Mouse (Mus musculus) spleen, adult 2 months (tissue): ENCODE measurements at regions not wholly inside any gene's neighbourhood (a gene's known extent, or its start where the extent isn't known, plus 50 kb on each side); places are given as distances from the start of the nearest gene placed in this dataset.

Experiments
- DNase-seq, 2 experiments: peaks; one replicate each; pipeline versions ENCODE4 v3.0.0 to v3.0.0-alpha.2; 2012 to 2021; ENCODE audit warnings: low spot score in 2 of 2, low read depth in 1 of 2
- H3K27ac ChIP-seq: fragments of 200-500 bp; 2 replicates; pipeline ENCODE4 v1.5.1; 2012; ENCODE audit warnings: low read length, inconsistent platforms; ENCODE audit not compliant: insufficient read depth
- H3K27me3 ChIP-seq: fragments of 200-500 bp; 2 replicates; pipeline ENCODE4 v1.6.1; 2012; ENCODE audit warnings: mild to moderate bottlenecking, moderate library complexity, low read length, inconsistent platforms; ENCODE audit not compliant: control insufficient read depth, insufficient read depth
- H3K36me3 ChIP-seq: fragments of 200-500 bp; 2 replicates; pipeline ENCODE4 v1.6.1; 2012; ENCODE audit warnings: mild to moderate bottlenecking, low read length, inconsistent platforms; ENCODE audit not compliant: control insufficient read depth, insufficient read depth
- H3K4me1 ChIP-seq: fragments of 200-500 bp; 2 replicates; pipeline ENCODE4 v1.6.1; 2011; ENCODE audit warnings: inconsistent platforms; ENCODE audit not compliant: control insufficient read depth, insufficient read depth, insufficient read length
- H3K4me3 ChIP-seq: fragments of 200-500 bp; 2 replicates; pipeline ENCODE4 v1.5.1; 2011; ENCODE audit warnings: mild to moderate bottlenecking, inconsistent platforms; ENCODE audit not compliant: insufficient read depth, insufficient read length; ENCODE audit errors: extremely low read depth
- CTCF ChIP-seq: fragments of 200-500 bp; IDR thresholded peaks from 2 replicates; pipeline ENCODE4 v1.5.1; 2011; ENCODE audit warnings: mild to moderate bottlenecking, inconsistent platforms; ENCODE audit not compliant: insufficient read depth, insufficient read length, insufficient replicate concordance; ENCODE audit errors: extremely low read depth
- POLR2A ChIP-seq: fragments of 200-500 bp; IDR thresholded peaks from 2 replicates; pipeline ENCODE4 v1.6.1; 2011; ENCODE audit warnings: low read depth, low read length, inconsistent platforms
- WGBS: fragments of 180-500 bp; shearing (Covaris S2); methylation state at CpG from one replicate; pipeline ENCODE4 v1.1.7; 2018; 5-methylcytosine and 5-hydroxymethylcytosine counted together

DNA sequence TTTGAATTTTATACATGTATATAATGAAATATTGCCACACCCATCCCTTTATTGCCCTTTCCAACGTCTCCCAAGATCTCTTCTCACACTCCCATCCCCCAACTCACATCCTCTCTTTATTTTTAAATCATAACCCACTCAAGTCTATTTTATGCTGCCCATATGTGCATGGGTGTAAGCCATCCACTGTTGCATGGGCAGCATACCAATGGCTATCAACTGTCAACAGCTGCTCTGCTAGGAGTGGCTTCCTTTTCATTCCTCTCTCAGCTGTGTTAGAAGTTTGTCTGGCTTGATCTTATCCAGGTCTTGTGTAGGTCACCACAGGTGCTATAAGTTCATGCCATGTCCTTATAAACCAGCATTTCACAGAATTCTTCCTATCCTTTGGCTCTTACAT is 409.2 kb upstream of the Klf4 start:
- no peak for DNase-seq
- H3K27me3 ChIP-seq, result no peaks in the 10 kb centered on the region
- H3K27ac ChIP-seq, result no peak overlapping the region
- no peaks in the 10 kb centered on the region for H3K36me3 ChIP-seq
- TF ChIP-seq CTCF (no peak), POLR2A (no peak)
- H3K4me3 ChIP-seq, result no peak overlapping the region
- no peaks in the 10 kb centered on the region for H3K4me1 ChIP-seq
- WGBS, result 52% methylated on average over 1 of the region's 1 CpGs

DNA sequence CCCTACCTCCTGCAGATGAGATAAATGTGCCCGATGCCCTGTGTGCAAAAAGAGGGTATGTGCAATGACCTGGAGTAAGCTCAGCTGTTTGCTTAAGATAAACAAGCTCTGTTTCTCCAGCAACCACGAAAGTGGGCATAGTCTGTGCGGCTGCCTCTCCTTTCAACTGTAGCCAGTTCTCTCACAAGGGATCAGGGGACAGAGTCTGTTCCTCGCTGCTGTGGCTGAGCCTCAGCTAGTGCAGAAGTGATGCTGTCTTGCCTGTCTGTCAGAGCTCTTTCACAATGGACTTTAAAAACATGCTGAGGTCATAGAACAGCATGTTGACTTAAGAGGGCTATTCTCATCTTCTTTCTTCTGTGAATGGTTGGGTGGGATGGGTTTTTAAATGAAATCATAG is 406.1 kb upstream of the Klf4 start:
- no peaks in the 10 kb centered on the region for H3K27me3 ChIP-seq
- H3K4me3 ChIP-seq, result no peak overlapping the region
- TF ChIP-seq POLR2A, result no peak
- TF ChIP-seq CTCF, result no peak
- H3K36me3 ChIP-seq, result no peaks in the 10 kb centered on the region
- no peak for DNase-seq
- H3K4me1 ChIP-seq, result no peaks in the 10 kb centered on the region
- WGBS, result 69% methylated on average over 4 of the region's 4 CpGs
- no peak overlapping the region for H3K27ac ChIP-seq

DNA sequence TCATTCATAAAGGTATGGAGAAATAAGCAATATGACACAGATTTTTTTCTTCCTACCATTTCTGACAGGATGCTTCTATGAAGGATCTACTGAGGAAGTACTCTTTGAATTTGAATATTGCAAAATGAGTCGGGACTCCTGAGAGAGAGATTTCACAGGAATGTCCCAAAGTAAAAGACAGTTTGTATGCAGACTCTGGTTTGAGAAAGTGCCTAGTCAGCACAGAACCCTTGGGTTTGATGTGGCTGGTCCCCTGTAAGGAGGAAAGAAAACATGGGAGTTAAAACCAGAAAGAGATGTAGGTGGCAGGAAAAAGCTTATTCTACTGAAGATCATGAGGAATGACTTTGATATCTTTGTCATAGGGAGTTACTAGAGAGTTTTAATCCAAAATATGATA is 405.6 kb upstream of the Klf4 start:
- H3K36me3 ChIP-seq, result no peaks in the 10 kb centered on the region
- no peak for DNase-seq
- no peak overlapping the region for H3K4me3 ChIP-seq
- H3K4me1 ChIP-seq, result no peaks in the 10 kb centered on the region
- TF ChIP-seq CTCF, result no peak
- TF ChIP-seq POLR2A, result no peak
- H3K27me3 ChIP-seq, result no peaks in the 10 kb centered on the region
- 51% methylated on average over 1 of the region's 1 CpGs for WGBS
- H3K27ac ChIP-seq, result no peak overlapping the region

DNA sequence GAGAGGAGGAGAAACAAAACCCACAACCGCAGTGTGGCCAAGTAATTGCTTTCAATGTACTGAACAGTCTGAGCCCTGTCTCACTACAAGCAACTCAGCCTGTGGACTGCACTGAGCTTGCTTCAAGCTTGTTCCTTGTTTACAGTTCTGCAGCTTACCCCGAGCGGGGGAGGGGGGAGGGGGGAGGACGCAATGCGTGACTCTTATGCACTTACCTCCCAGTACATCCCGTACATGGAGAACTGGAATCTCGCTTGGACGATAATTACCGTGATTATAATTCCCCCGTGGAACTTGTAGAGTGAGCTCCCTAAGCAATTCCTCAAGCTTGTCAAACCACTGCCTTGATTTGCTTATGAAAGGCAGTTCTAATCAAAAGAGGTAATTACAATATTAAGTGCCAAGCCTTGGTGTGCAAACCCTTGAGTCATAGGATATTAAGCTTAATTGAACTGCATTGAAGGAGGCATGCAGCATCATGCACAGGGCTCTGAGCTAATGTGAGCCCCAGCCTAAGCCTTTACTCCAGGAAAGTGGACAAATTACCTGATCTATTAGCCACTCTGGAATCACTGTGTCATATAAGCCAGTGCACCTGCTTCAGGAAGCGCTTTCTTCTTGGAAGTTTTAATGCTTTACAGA is 397.0 kb upstream of the Klf4 start:
- TF ChIP-seq CTCF (no peak), POLR2A (no peak)

DNA sequence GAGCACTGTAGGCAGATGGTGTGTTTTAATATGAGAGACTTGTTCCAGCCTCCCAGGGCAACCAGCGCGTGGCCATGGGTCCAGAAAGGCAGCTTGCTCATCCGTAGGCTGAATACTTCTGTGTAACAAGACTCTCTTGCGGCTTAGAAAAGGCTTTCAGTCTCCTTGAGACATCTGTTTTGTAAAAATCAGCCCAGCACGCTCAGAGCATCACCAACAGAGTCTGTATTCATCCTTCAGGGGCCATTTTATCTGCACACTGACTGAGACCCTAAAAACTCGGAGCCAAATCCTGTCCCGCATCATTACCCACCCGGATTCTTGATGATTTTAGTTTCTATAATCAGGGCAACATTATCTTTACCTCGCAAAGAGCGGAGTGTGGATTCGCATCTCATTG is 396.4 kb upstream of the Klf4 start:
- no peak for TF ChIP-seq CTCF
- TF ChIP-seq POLR2A, result no peak
- H3K4me3 ChIP-seq, result no peak overlapping the region
- DNase-seq, result no peak
- no peak overlapping the region for H3K27ac ChIP-seq
- H3K4me1 ChIP-seq, result no peaks in the 10 kb centered on the region
- WGBS, result 86% methylated on average over 11 of the region's 11 CpGs
- H3K27me3 ChIP-seq, result no peaks in the 10 kb centered on the region
- no peaks in the 10 kb centered on the region for H3K36me3 ChIP-seq

More for the DNA sequence above, 397.0 kb upstream of the Klf4 start:
- no peak for DNase-seq
- H3K27ac ChIP-seq, result no peak overlapping the region
- no peaks in the 10 kb centered on the region for H3K27me3 ChIP-seq
- H3K4me3 ChIP-seq, result no peak overlapping the region
- no peaks in the 10 kb centered on the region for H3K4me1 ChIP-seq
- H3K36me3 ChIP-seq, result no peaks in the 10 kb centered on the region
- 75% methylated on average over 11 of the region's 11 CpGs for WGBS

DNA sequence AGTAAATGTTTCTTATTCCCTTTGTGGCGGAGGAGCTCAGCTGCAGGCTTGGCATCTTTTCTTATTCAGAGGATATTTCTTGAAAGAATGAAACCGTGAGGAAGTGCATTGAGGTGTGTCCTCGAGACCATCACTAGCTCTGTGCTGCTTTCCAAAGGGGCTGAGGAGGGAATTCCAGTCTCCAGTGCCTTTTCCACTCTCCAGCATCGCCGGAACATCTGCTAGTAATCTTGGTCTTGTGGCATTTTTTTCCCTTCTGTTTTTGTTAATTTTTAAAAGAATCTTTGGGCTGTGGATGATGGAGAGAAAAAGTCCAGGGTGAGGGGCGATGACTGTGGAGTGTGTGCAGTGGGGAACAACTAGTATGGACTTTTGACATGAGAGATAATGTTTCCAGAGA is 395.9 kb upstream of the Klf4 start:
- 90% methylated on average over 6 of the region's 6 CpGs for WGBS
- Histone ChIP-seq H3K4me3 (no peak overlapping the region), H3K4me1 (no peaks in the 10 kb centered on the region), H3K36me3 (no peaks in the 10 kb centered on the region), H3K27me3 (no peaks in the 10 kb centered on the region), H3K27ac (no peak overlapping the region)
- no peak for TF ChIP-seq POLR2A
- no peak for TF ChIP-seq CTCF
- no peak for DNase-seq

DNA sequence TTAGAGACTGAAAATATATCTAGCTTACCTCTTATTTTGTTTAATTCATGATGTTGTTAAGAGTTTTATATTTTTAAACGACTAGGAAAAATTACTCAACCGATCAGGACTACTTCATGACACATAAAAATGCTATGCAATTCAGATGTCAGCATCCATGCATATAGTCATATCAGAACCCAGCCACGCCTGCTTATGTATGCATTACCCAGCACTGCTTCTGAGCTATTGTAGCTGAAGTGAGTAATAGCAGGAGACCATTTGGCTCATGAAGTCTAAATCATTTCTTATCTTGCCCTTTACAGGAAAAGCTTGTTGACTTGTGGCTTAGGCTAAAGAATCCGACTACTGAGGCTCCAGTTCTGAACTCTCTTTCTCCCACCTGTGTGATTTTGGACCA is 395.1 kb upstream of the Klf4 start:
- WGBS, result 82% methylated on average over 4 of the region's 4 CpGs

More for the DNA sequence above, 395.1 kb upstream of the Klf4 start:
- no peak for DNase-seq
- no peaks in the 10 kb centered on the region for H3K36me3 ChIP-seq
- no peak overlapping the region for H3K4me3 ChIP-seq
- TF ChIP-seq CTCF (no peak), POLR2A (no peak)
- no peak overlapping the region for H3K27ac ChIP-seq
- H3K4me1 ChIP-seq, result no peaks in the 10 kb centered on the region
- no peaks in the 10 kb centered on the region for H3K27me3 ChIP-seq
